Mouse (Mus musculus) frontal cortex, adult 2 months (tissue): Measurements from ENCODE around the gene Gstt2. TPM values are rescaled to one million over a fixed set of nuclear protein-coding genes. Genes with fewer than 3 reads are reported as not detected.
A peak's percentile ranks its signal among the peaks of the same experiment; 100 is the strongest.

Source experiments
- DNase-seq, 2 experiments: peaks; one replicate each; pipeline ENCODE4 v3.0.0; 2022; ENCODE audit warnings: low spot score in 1 of 2; ENCODE audit errors: extremely low spot score in 1 of 2
- polyA plus RNA-seq: library from polyadenylated mRNA; depleted of rRNA; stranded (reverse); fragments of >200 nt; gene quantifications from 2 replicates; pipeline ENCODE4 v1.2.3, GENCODE M21; 2012

Gstt2 gene
- polyA plus RNA-seq, 1 experiment: 17.8 TPM

GRCm38 (mm10) chr10:75829529-75830274 lies 7.5 kb downstream of the Gstt2 start:
- no peak for DNase-seq

- DNase-seq: peak in 1 of 2 experiments; percentile 35
These were observed 8.7 kb downstream of the Gstt2 start for GRCm38 (mm10) chr10:75828500-75828931.

GRCm38 (mm10) chr10:75827668-75828360 lies 9.4 kb downstream of the Gstt2 start:
- no peak for DNase-seq

- DNase-seq: no peak
These were observed 12.7 kb downstream of the Gstt2 start for GRCm38 (mm10) chr10:75824530-75824929.

GRCm38 (mm10) chr10:75823782-75824181 lies 13.4 kb downstream of the Gstt2 start:
- no peak for DNase-seq

GRCm38 (mm10) chr10:75822443-75822842 lies 14.8 kb downstream of the Gstt2 start, which contains the start of gene Gstt4:
Gene Gstt4 (minus strand): TSS chr10:75822543.
- no peak for DNase-seq

GRCm38 (mm10) chr10:75819882-75820281 lies 17.3 kb downstream of the Gstt2 start:
- DNase-seq: no peak

GRCm38 (mm10) chr10:75818641-75819040 lies 18.6 kb downstream of the Gstt2 start:
- DNase-seq: no peak

GRCm38 (mm10) chr10:75804217-75804616 lies 33.0 kb downstream of the Gstt2 start:
- DNase-seq: no peak

GRCm38 (mm10) chr10:75798176-75798696 lies 39.0 kb downstream of the Gstt2 start, which contains the start of gene Gstt1:
Gene Gstt1 (minus strand): TSS chr10:75798584.
- peak in 1 of 2 experiments; percentile 9 for DNase-seq

- peak in 1 of 2 experiments; percentile 45 for DNase-seq
These were observed 39.5 kb downstream of the Gstt2 start for GRCm38 (mm10) chr10:75797619-75798175.

GRCm38 (mm10) chr10:75796731-75797516 lies 40.3 kb downstream of the Gstt2 start:
- DNase-seq: no peak

GRCm38 (mm10) chr10:75794880-75795279 lies 42.3 kb downstream of the Gstt2 start:
- DNase-seq: no peak

GRCm38 (mm10) chr10:75790773-75791172 lies 46.5 kb downstream of the Gstt2 start:
- no peak for DNase-seq

- no peak for DNase-seq
These were observed 47.4 kb downstream of the Gstt2 start for GRCm38 (mm10) chr10:75789841-75790240.

- no peak for DNase-seq
These were observed 48.0 kb downstream of the Gstt2 start for GRCm38 (mm10) chr10:75789081-75789735.

GRCm38 (mm10) chr10:75788277-75788676 lies 48.9 kb downstream of the Gstt2 start:
- peak in 1 of 2 experiments; percentile 43 for DNase-seq

GRCm38 (mm10) chr10:75785442-75785841 lies 51.8 kb downstream of the Gstt2 start:
- DNase-seq: no peak
